Mouse (Mus musculus) kidney, adult 18-20 months (tissue): Measurements from ENCODE around the gene Cd38.
"Not testable (repeated sequence)": the region's sequence is repeated elsewhere in the genome, so short reads cannot be mapped to it uniquely, and the experiment has no call there.

ENCODE experiments used
- DNase-seq: peaks from one replicate; pipeline ENCODE4 v3.0.0; 2021

Cd38 gene

GRCm38 (mm10) chr5:43860096-43860495 is 8.3 kb upstream of the Cd38 start:
- DNase-seq, result no peak

- no peak for DNase-seq
Observed at GRCm38 (mm10) chr5:43860670-43861431, 7.5 kb upstream of the Cd38 start.

DNA sequence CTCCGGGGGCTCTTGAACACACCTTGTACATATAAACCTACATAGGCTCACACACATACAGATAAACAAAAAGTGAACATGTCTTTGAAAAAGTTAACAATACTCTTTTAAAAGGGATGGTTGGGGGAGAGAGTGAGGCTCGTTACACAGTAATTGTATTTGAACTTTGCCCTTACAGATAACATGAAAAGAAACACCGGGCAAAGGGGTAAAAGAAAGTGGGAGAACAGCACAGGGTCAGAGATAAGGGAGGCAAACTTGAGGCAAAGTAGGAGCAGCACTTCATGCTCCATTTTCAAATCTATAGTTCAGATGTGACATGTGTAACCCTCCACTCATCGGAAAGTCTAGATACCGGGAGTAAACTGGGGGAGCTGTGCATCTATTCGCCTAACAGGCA is 4.7 kb upstream of the Cd38 start:
- no peak for DNase-seq

DNA sequence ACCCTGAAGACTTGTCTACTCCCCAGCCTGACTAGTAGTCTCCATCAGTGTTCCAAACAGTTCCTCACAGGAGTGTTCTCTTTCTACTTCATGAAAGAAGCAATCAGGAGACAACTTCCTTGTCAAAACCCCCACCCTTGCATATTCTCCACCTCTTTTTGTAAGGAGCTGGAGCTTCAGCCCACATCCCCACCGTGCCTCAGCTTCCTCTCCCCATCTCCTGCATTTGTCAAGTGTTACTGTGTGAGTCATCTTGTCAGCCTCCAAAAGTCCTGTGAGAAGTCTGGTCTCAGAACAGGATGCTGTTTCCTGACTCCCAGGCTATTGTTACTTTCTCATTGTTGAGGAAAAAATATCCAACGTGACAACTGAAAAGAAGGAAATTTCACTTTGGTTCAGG is 3.0 kb upstream of the Cd38 start:
- DNase-seq, result no peak

DNA sequence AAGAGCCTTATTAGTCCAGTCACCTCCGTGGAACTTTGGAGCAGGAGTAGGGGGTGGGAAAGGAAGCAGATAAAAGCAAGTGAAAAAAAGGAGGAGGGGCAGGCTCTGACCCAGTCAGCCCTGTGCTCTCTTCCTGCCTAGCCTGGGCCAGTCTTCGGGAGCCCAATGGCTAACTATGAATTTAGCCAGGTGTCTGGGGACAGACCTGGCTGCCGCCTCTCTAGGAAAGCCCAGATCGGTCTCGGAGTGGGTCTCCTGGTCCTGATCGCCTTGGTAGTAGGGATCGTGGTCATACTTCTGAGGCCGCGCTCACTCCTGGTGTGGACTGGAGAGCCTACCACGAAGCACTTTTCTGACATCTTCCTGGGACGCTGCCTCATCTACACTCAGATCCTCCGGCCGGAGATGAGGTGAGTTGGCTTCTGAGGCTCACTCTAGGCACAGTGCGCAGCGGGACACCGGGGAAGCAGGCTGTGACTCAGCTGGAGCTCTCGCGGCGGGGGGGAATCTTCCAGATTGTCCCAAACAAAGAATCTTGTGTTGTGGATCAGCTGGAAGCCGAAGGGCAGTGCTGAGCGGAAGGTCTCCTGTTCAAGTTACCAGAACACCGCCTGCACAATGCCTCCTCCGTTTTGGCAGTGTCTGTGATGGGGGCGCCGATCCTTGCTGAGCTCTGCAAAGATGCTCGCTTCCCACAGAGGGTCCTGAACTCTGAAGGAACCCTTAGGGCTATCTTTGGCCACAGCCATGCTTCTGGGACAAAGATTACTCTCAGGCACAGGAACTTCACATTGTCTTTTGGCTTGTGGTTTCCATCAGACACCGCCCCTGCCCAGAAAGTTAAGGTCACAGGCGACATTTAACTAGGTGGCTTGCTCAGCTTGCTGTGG is 603 bp downstream of the Cd38 start:
- peak; percentile 38 for DNase-seq

DNA sequence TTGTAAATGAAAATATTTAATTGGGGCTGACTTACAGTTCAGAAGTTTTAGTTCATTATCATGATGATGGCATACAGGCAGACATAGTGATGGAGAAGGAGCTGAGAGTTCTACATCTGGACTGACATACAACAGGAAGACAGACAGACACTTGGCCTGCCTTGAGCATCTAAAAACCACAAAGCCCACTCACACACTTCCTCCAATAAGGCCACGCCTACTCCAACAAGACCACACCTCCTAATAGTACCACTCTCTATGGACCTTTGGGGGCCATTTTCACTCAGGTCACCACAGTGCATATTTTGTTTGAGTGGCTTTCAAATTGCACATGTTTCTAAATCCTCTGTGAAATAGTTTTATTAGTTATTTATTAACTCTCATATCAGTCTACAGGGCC is 3.5 kb downstream of the Cd38 start:
- no peak for DNase-seq

DNA sequence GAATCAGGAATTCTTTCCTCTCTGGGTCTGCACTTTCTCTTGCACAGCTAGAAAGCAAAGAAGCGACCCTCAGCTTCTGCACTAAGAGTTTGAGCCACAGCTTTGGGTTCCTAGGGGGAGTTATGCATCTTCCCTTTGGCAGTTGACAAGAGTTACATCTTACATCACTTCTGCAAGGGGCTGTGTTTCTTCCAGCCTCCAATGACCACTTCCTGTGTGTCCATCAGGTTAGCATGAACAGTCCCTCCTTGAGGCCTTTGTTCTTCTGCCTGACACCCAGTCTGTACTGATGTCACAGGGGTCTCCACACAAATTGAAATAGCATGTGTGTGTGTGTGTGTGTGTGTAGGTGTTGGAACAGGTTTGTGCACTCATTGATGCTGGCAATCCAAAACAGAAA is 4.3 kb downstream of the Cd38 start:
- no peak for DNase-seq

DNA sequence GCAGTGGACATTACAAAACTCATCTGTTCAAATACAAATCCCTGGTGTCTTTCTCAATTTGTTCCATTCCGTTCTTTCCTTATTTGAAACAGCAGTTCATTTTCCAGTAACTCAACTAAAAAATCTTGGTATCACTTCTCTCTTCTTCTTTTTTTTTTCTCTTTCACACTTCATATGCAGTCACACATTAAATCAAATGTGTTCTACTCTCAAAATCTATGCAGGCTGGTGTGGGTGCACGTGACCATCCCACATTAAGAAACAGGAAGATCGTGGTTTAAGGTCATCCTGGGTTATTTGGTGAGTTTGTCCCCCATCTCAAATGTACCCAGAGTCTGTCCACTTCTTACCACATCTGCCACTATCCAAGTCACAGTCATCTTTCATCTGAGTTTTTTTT is 13.7 kb downstream of the Cd38 start:
- no peak for DNase-seq

DNA sequence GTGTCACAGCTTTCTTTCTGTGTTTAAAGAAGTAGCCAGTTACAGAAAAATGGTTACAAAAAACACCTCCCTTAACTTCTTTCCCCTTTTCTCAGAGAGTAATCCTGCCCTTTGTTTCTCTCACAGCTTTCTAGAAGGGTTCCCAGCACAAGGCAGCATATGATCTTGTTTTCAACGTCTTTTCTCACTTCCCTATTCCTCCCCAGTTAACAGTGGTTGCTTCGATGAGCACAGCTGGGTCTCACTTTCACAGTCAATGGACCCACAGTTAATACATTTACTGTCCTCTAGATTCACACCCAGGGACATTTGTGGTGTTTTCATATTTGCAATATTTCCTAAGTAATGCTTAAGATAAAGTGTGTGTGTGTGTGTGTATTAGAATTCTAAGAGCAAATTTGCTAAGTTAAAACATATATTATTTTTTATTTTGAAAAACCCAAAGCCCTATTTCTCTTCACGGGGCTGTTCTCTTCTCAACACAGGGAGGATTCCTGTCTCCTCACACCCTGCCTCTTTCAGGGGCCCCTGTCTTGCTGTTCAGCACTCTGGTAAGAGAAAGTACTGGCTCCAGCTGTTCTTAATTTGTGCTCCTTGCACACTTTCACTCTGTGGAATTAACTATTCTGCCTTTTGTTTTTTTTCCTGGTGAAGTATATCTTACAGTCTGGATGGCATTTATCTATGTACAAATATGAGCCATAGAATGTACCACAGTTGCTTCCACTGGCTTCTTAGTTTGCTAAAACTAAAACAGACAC is 16.9 kb downstream of the Cd38 start:
- DNase-seq, result no peak

DNA sequence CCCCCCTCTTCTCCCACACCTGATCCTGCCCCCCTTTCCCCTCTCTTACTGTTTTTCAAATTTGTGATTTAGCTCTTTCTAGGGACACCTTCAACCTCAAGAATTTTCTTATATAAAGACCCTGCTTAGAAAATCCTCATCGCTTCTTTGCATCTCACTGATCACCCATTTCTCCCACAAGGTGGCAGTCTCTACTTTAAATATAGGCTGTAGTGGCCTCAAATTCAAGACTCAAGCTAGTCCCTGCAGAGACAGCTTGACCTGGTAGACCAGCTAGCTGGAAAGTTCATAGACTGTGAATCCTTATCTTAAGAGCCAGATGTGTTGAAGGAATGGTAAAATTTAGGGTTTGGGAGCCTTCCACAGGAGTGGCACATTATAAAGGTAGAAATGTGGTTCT is 24.0 kb downstream of the Cd38 start:
- DNase-seq, result peak; percentile 29

- DNase-seq, result peak; percentile 28
Observed at GRCm38 (mm10) chr5:43894113-43894512, 25.8 kb downstream of the Cd38 start.

GRCm38 (mm10) chr5:43895931-43896330 is 27.6 kb downstream of the Cd38 start:
- DNase-seq, result no peak

DNA sequence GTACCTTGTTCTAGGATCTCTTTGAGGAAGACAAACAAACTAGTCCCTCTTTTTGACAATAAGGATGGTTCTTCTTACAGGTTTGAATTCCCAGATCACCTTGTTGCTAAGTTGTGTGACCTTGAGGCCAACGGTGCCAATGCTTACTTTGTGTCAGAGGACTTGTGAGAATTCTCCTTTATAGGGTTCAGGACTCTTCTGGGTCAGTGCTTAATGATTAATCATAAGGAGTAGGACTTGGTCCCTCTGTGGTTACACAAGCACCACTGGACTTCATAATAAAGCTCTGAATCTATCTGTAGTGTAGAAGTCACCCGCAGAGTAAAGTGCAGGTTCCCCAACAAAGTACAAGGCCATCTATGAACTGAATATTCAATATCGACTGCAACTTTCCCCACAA is 36.3 kb downstream of the Cd38 start:
- peak; percentile 46 for DNase-seq

GRCm38 (mm10) chr5:43909213-43909612 is 40.9 kb downstream of the Cd38 start:
- DNase-seq, result no peak

GRCm38 (mm10) chr5:43910006-43910405 is 41.7 kb downstream of the Cd38 start:
- DNase-seq, result no peak

DNA sequence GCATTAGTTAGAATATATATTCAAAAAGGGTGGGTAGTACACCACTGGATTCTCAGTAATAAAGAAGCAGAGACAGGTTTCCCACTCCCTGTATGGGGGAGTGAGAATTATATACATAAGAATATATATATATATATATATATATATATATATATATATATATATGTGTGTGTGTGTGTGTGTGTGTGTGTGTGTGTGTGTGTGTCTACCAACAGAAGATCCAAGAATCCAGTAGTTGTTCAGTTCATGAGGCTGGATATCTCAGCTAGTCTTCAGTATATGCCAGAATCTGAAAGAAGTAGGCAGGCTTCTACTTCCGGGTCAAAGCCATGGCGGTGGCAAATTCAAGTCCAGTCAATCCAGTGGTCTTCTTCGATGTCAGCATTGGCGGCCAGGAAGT is 44.5 kb downstream of the Cd38 start, which contains the start of gene Gm7879:
Gene Gm7879, plus strand, starts transcription at position 301 of the 400 bp plus-strand sequence.
- not testable (repeated sequence) for DNase-seq

DNA sequence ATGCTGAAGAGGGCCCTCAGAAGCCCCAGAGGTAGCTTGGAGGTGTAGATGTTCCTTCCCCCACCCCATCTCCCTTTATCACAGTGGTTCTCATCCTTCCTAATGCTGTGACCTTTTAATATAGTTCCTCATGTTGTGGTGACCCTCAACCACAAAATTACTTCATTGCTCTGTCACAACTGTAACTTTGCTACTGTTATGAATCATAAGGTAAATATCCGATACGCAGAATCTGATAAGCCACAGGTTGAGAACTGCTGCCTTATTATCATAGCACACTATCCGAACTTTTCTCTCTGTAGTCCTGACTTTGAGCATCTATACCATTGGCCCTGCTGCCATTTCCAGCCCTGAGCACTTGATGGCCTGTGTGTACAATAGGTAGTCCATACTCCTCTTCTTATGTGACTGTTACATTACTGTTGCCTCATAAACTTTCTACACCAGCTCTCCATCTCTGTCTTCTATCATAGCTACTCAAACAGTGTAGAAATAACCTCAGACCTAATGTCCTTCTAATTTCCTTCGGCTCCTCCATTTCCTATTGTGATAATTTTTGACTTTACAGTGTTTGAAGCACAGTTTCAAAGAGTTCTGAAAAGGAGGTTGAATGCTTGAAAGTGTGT is 47.0 kb downstream of the Cd38 start:
- DNase-seq, result no peak

DNA sequence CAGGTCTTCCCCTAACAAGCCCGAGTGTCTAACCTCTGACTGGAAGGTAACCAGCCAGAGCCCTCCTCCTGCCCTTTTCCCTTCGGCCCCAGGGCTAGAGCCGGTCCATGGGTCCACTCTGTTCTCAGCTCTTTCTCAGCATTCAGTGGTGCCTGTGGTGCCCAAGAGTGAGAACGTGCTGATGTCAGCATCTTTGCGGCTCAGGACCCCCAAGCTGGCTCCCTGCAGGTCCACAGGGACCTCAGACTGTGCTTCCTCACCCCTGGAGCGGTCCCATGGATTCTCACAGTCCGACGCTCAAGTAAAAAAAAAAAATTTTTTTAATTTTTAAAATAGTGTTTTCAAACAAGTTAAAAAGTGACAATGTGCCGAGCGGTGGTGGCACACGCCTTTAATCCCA is 53.5 kb downstream of the Cd38 start:
- DNase-seq, result no peak

- peak; percentile 76 for DNase-seq
Observed at GRCm38 (mm10) chr5:43923933-43924332, 55.6 kb downstream of the Cd38 start.

GRCm38 (mm10) chr5:43927729-43928128 is 59.4 kb downstream of the Cd38 start:
- DNase-seq, result no peak

DNA sequence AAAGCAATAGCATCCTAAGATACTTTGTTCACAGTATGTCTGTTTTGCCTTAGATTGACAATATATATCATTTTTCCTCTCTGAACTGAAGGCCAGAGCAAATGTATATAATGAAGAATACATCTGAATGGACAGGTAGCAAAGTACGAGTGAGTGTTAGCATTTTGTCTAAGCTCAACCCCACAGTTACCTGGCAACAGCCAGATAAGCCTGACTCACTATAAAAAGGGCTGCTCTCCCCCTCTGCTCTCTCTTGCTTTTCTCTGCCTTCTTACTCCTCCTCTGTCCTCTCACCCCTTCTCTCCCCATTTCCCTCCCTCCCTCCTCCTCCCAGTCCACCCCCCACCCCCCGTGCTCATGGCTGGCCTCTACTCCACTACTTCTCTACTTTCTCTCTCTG is 64.9 kb downstream of the Cd38 start:
- no peak for DNase-seq

DNA sequence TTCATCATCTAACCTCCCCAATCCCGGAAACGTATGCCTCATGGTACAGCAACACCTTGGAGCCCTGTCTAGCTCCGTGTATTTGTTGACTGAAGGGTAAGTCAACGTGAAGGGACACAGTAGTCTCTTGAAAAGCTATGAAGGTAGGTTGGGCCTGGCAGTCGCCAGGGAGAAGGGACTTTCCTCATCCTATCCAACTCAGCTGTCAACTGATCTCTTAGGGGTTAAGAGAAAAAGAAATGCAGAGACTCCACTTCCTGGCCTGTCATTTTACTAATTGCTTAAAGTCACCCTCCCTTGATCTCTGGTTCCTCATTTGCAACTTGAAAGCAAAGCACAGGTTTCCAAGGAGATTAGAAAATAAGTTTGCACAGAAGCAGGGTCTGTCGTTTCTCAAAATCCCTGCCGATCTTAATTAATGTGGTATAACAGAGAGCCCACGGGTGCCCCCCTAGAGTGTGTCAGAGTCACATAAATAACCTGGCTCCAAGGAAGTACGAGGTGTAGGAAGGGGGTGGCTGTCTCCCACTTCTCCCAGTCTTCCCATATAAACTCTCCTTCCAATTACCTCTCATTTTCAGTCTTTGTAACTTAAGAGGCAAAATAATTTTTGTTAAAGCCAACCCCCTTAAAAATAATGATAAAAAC is 79.1 kb downstream of the Cd38 start:
- DNase-seq, result no peak
